Mouse (Mus musculus) lung, adult 2 months (tissue): ENCODE measurements at regions not wholly inside any gene's neighbourhood (a gene's known extent, or its start where the extent isn't known, plus 50 kb on each side); places are given as distances from the start of the nearest gene placed in this dataset.

ENCODE experiments used
- CTCF ChIP-seq: fragments of 200-500 bp; IDR thresholded peaks from 2 replicates; pipeline ENCODE4 v1.5.1; 2011; ENCODE audit warnings: mild to moderate bottlenecking, low read length, control low read depth; ENCODE audit not compliant: insufficient read depth
- POLR2A ChIP-seq: fragments of 200-500 bp; IDR thresholded peaks from 2 replicates; pipeline ENCODE4 v1.6.1; 2011; ENCODE audit warnings: low read depth, mild to moderate bottlenecking, control low read depth, low read length, borderline replicate concordance; ENCODE audit errors: extremely low read depth

- TF ChIP-seq POLR2A (no peak), CTCF (no peak)
These were observed 103.0 kb upstream of the Arntl start for GRCm38 (mm10) chr7:113104265-113104664.
